Mouse (Mus musculus): ENCODE measurements at regions not wholly inside any gene's neighbourhood (a gene's known extent, or its start where the extent isn't known, plus 50 kb on each side); places are given as distances from the start of the nearest gene placed in this dataset.
"Not testable (repeated sequence)": the region's sequence is repeated elsewhere in the genome, so short reads cannot be mapped to it uniquely, and the experiment has no call there.

- ATAC-seq (replicated peaks; ENCODE audit: low FRiP score, low read depth) (no peak), DNase-seq (ENCODE audit: low spot score) (no peak)
- Histone ChIP-seq H3K4me3 (replicated peaks; ENCODE audit: low read depth, low read length) (no peak overlapping the region), H3K27me3 (ENCODE audit: insufficient read depth, low read length) (no peaks in the 10 kb centered on the region), H3K4me1 (replicated peaks; ENCODE audit: insufficient read depth, low read length) (no peaks in the 10 kb centered on the region), H3K4me2 (ENCODE audit: low read length) (no peak overlapping the region), H3K36me3 (ENCODE audit: insufficient read depth, low read length) (no peaks in the 10 kb centered on the region), H3K9ac (ENCODE audit: low read depth, low read length) (no peak overlapping the region), H3K27ac (no peak overlapping the region), H3K9me3 (replicated peaks; ENCODE audit: low read length) (no peaks in the 10 kb centered on the region)
- WGBS, result 84% methylated on average over 1 of the region's 1 CpGs
- TF ChIP-seq CTCF (IDR thresholded peaks at IDR 0.05; ENCODE audit: low read depth), result no peak
Observed at GRCm38 (mm10) chr2:123655551-123655950, 434.2 kb upstream of the Sema6d start.

GRCm38 (mm10) chr2:123688290-123689030 lies 401.3 kb upstream of the Sema6d start:
- Histone ChIP-seq H3K9me3 (replicated peaks; ENCODE audit: low read length) (no peaks in the 10 kb centered on the region), H3K9ac (ENCODE audit: low read depth, low read length) (no peak overlapping the region), H3K4me3 (replicated peaks; ENCODE audit: low read depth, low read length) (no peak overlapping the region), H3K36me3 (ENCODE audit: insufficient read depth, low read length) (no peaks in the 10 kb centered on the region), H3K4me2 (ENCODE audit: low read length) (no peak overlapping the region), H3K4me1 (replicated peaks; ENCODE audit: insufficient read depth, low read length) (no peaks in the 10 kb centered on the region), H3K27ac (no peak overlapping the region), H3K27me3 (ENCODE audit: insufficient read depth, low read length) (no peaks in the 10 kb centered on the region)
- DNase-seq (ENCODE audit: low spot score) (no peak), ATAC-seq (replicated peaks; ENCODE audit: low FRiP score, low read depth) (no peak)
- TF ChIP-seq CTCF (IDR thresholded peaks at IDR 0.05; ENCODE audit: low read depth), result no peak
- 69% methylated on average over 4 of the region's 4 CpGs for WGBS

GRCm38 (mm10) chr2:123689801-123690200 lies 400.0 kb upstream of the Sema6d start:
- Histone ChIP-seq H3K9ac (ENCODE audit: low read depth, low read length) (no peak overlapping the region), H3K4me2 (ENCODE audit: low read length) (no peak overlapping the region), H3K4me1 (replicated peaks; ENCODE audit: insufficient read depth, low read length) (no peaks in the 10 kb centered on the region), H3K36me3 (ENCODE audit: insufficient read depth, low read length) (no peaks in the 10 kb centered on the region), H3K27ac (no peak overlapping the region), H3K9me3 (replicated peaks; ENCODE audit: low read length) (no peaks in the 10 kb centered on the region), H3K27me3 (ENCODE audit: insufficient read depth, low read length) (no peaks in the 10 kb centered on the region), H3K4me3 (replicated peaks; ENCODE audit: low read depth, low read length) (no peak overlapping the region)
- TF ChIP-seq CTCF (IDR thresholded peaks at IDR 0.05; ENCODE audit: low read depth), result no peak
- 50% methylated on average over 1 of the region's 1 CpGs for WGBS
- ATAC-seq (replicated peaks; ENCODE audit: low FRiP score, low read depth), result no peak
- peak; percentile 60 for DNase-seq (ENCODE audit: low spot score)

GRCm38 (mm10) chr2:123739688-123740087 lies 350.1 kb upstream of the Sema6d start:
- TF ChIP-seq CTCF (IDR thresholded peaks at IDR 0.05; ENCODE audit: low read depth), result no peak
- Histone ChIP-seq H3K9ac (ENCODE audit: low read depth, low read length) (no peak overlapping the region), H3K9me3 (replicated peaks; ENCODE audit: low read length) (no peaks in the 10 kb centered on the region), H3K27ac (no peak overlapping the region), H3K36me3 (ENCODE audit: insufficient read depth, low read length) (no peaks in the 10 kb centered on the region), H3K27me3 (ENCODE audit: insufficient read depth, low read length) (no peaks in the 10 kb centered on the region), H3K4me1 (replicated peaks; ENCODE audit: insufficient read depth, low read length) (no peaks in the 10 kb centered on the region), H3K4me2 (ENCODE audit: low read length) (no peak overlapping the region), H3K4me3 (replicated peaks; ENCODE audit: low read depth, low read length) (no peak overlapping the region)
- WGBS, result 36% methylated on average over 4 of the region's 4 CpGs
- DNase-seq (ENCODE audit: low spot score) (peak; percentile 50), ATAC-seq (replicated peaks; ENCODE audit: low FRiP score, low read depth) (no peak)

DNA sequence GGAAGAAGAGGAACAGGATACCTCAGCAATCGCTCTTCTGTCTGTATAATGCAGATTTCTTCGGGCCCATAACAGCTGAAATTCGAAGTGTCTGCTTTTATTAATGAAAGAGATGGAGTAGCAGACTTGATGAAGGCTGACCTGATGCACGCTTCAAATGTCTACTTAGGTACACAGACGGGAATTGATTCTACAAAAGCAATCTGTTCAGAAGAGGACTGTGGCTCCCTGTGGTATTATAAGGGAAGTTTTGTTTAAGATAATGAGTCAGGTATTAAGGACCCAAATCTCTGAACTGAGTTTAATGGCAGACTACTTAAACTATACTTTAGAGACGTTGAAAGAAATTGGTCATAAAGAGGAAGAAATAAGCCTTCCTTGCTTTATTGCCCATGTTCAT lies 349.2 kb upstream of the Sema6d start:
- H3K4me1 ChIP-seq (replicated peaks; ENCODE audit: insufficient read depth, low read length), result no peaks in the 10 kb centered on the region
- 60% methylated on average over 6 of the region's 6 CpGs for WGBS
- H3K9me3 ChIP-seq (replicated peaks; ENCODE audit: low read length), result no peaks in the 10 kb centered on the region
- H3K27ac ChIP-seq, result no peak overlapping the region
- no peak overlapping the region for H3K4me2 ChIP-seq (ENCODE audit: low read length)
- no peak for DNase-seq (ENCODE audit: low spot score)
- ATAC-seq (replicated peaks; ENCODE audit: low FRiP score, low read depth), result no peak
- H3K4me3 ChIP-seq (replicated peaks; ENCODE audit: low read depth, low read length), result no peak overlapping the region
- H3K9ac ChIP-seq (ENCODE audit: low read depth, low read length), result no peak overlapping the region
- TF ChIP-seq CTCF (IDR thresholded peaks at IDR 0.05; ENCODE audit: low read depth), result no peak
- H3K36me3 ChIP-seq (ENCODE audit: insufficient read depth, low read length), result no peaks in the 10 kb centered on the region
- H3K27me3 ChIP-seq (ENCODE audit: insufficient read depth, low read length), result no peaks in the 10 kb centered on the region

GRCm38 (mm10) chr2:123754220-123754619 lies 335.5 kb upstream of the Sema6d start:
- 77% methylated on average over 7 of the region's 7 CpGs for WGBS
- Histone ChIP-seq H3K4me1 (replicated peaks; ENCODE audit: insufficient read depth, low read length) (no peaks in the 10 kb centered on the region), H3K27ac (no peak overlapping the region), H3K4me3 (replicated peaks; ENCODE audit: low read depth, low read length) (no peak overlapping the region; the same call in 1 of the 2 replicates), H3K27me3 (ENCODE audit: insufficient read depth, low read length) (no peaks in the 10 kb centered on the region), H3K36me3 (ENCODE audit: insufficient read depth, low read length) (no peaks in the 10 kb centered on the region), H3K4me2 (ENCODE audit: low read length) (peak overlapping the region; percentile 39), H3K9me3 (replicated peaks; ENCODE audit: low read length) (no peaks in the 10 kb centered on the region), H3K9ac (ENCODE audit: low read depth, low read length) (no peak overlapping the region)
- DNase-seq (ENCODE audit: low spot score) (no peak), ATAC-seq (replicated peaks; ENCODE audit: low FRiP score, low read depth) (no peak)
- TF ChIP-seq CTCF (IDR thresholded peaks at IDR 0.05; ENCODE audit: low read depth), result no peak

- 47% methylated on average over 10 of the region's 24 CpGs for WGBS
- peak overlapping the region; percentile 39 for H3K4me2 ChIP-seq (ENCODE audit: low read length)
- H3K9ac ChIP-seq (ENCODE audit: low read depth, low read length); H3K9me3 ChIP-seq (replicated peaks; ENCODE audit: low read length); H3K27ac ChIP-seq; H3K27me3 ChIP-seq (ENCODE audit: insufficient read depth, low read length); H3K36me3 ChIP-seq (ENCODE audit: insufficient read depth, low read length); H3K4me1 ChIP-seq (replicated peaks; ENCODE audit: insufficient read depth, low read length); ATAC-seq (replicated peaks; ENCODE audit: low FRiP score, low read depth); H3K4me3 ChIP-seq (replicated peaks; ENCODE audit: low read depth, low read length): not testable (repeated sequence)
- peak; percentile 8 for DNase-seq (ENCODE audit: low spot score)
Observed at GRCm38 (mm10) chr2:123754656-123755499, 334.9 kb upstream of the Sema6d start.

Data from kidney, postnatal 0 days (tissue).